Mouse (Mus musculus): ENCODE measurements around the gene Gm3376. TPM values are rescaled to one million over a fixed set of nuclear protein-coding genes. Genes with fewer than 3 reads are reported as not detected.
"Not testable (repeated sequence)": the region's sequence is repeated elsewhere in the genome, so short reads cannot be mapped to it uniquely, and the experiment has no call there.

Gm3376 gene
- not detected in 2 replicates for polyA plus RNA-seq (2014; fragmentation: Nextera tagmentation; extraction: Ambion mirVana)

DNA sequence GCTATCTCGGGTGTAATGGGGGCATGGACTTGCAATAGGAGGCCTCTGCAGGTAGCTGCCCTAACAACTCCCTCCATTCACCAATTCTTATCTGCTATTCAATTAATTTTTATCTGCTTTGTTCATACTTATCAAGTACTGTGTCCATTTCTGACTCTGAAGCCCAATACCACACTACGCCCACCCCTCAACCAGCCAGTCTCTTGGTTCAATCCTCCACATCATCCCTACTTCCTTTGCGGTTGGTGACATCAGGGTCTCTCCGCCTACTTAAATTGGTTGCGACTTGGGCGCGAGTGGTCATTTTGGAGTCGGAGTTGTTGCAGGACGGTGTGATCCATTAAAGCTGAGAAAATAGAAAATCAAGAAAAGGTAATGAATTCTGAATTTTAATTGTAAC lies at the start of gene Gm3376:
Gene Gm3376 (plus strand): TSS at position 301 of the 400 bp plus-strand sequence.
- not testable (repeated sequence) for H3K4me1 ChIP-seq (ENCODE audit: control insufficient read depth, insufficient read depth, low read length); DNase-seq (ENCODE audit: low spot score); H3K27ac ChIP-seq (ENCODE audit: low read depth, low read length); H3K27me3 ChIP-seq (replicated peaks; ENCODE audit: control insufficient read depth, insufficient read depth, low read length); H3K4me3 ChIP-seq (ENCODE audit: low read depth, low read length); ATAC-seq; H3K9ac ChIP-seq (ENCODE audit: low read length); H3K36me3 ChIP-seq (ENCODE audit: control insufficient read depth, insufficient read depth, low read length); H3K4me2 ChIP-seq (ENCODE audit: low read length); H3K9me3 ChIP-seq (replicated peaks; ENCODE audit: control insufficient read depth, low read length)
- no CpG with 5 or more reads among the region's 9 CpGs for WGBS

All from forebrain, embryonic 14.5 days (tissue).